Mouse (Mus musculus): ENCODE measurements around the gene Eef1akmt1. TPM values are rescaled to one million over a fixed set of nuclear protein-coding genes. Genes with fewer than 3 reads are reported as not detected.

The Eef1akmt1 gene
- 112 and 119 TPM in 2 replicates for polyA plus RNA-seq (2021; fragmentation: Nextera tagmentation)
- long read RNA-seq, experiment 1, transcript Eef1akmt1-201 (5 exons, 880 nt), result major isoform, 47 of 62 reads
- long read RNA-seq, experiment 1, partial matches to known transcripts, result 11 of 62 reads
- long read RNA-seq, experiment 1, other reads (novel, unspliced or antisense), result 4 of 62 reads
- long read RNA-seq, experiment 2, transcript Eef1akmt1-201 (5 exons, 880 nt), result major isoform, 17 of 21 reads
- long read RNA-seq, experiment 2, partial matches to known transcripts, result 1 of 21 reads
- long read RNA-seq, experiment 2, other reads (novel, unspliced or antisense), result 3 of 21 reads

GRCm38 (mm10) chr14:57571155-57572133, at the start of gene Eef1akmt1:
Gene Eef1akmt1 (minus strand): TSS chr14:57571612.

GRCm38 (mm10) chr14:57524671-57525387, 46.6 kb downstream of the Eef1akmt1 start, which contains the start of gene Il17d:
Gene Il17d (plus strand): TSS chr14:57524777.

Other genes starting within 250 kb of the Eef1akmt1 start
- gene Cryl1, start 173.1 kb downstream of the Eef1akmt1 start, polyA plus RNA-seq (2021; fragmentation: Nextera tagmentation), result 35.1 and 40.7 TPM in 2 replicates
- 10.4 and 17.6 TPM in 2 replicates for gene Ift88, start 147.6 kb downstream of the Eef1akmt1 start, polyA plus RNA-seq (2021; fragmentation: Nextera tagmentation)
- gene Il17d, start 46.8 kb downstream of the Eef1akmt1 start, polyA plus RNA-seq (2021; fragmentation: Nextera tagmentation), result 1.2 and 1.9 TPM in 2 replicates
- 1.1 and 1.6 TPM in 2 replicates for gene Xpo4, start 93.8 kb upstream of the Eef1akmt1 start, polyA plus RNA-seq (2021; fragmentation: Nextera tagmentation)
- 3.0 and 5.9 TPM in 2 replicates for gene Gm49361, start 174.5 kb upstream of the Eef1akmt1 start, polyA plus RNA-seq (2021; fragmentation: Nextera tagmentation)
- gene Lats2, start 186.8 kb upstream of the Eef1akmt1 start, polyA plus RNA-seq (2021; fragmentation: Nextera tagmentation), result 20.0 TPM in 2 replicates
- gene Sap18, start 226.6 kb upstream of the Eef1akmt1 start, polyA plus RNA-seq (2021; fragmentation: Nextera tagmentation), result 197 TPM in 2 replicates

Data from layer of hippocampus, adult 6 months (tissue).